Mouse (Mus musculus) kidney, embryonic 16.5 days (tissue): Measurements from ENCODE around the gene Eya3. TPM values are rescaled to one million over a fixed set of nuclear protein-coding genes. Genes with fewer than 3 reads are reported as not detected.
"Not testable (repeated sequence)": the region's sequence is repeated elsewhere in the genome, so short reads cannot be mapped to it uniquely, and the experiment has no call there.

Experiments used
- ATAC-seq: fragments of 200-750 bp; cut with Nextera tagmentation; 2 replicates; pipeline ENCODE4 v1.8.0; 2017; ENCODE audit warnings: moderate TSS enrichment; ENCODE audit not compliant: low FRiP score, low TSS enrichment
- H3K27ac ChIP-seq: fragments of 300-500 bp; sonication (generic); 2 replicates; pipeline ENCODE4 v1.5.1; 2014; ENCODE audit warnings: low read length
- H3K27me3 ChIP-seq: fragments of 300-500 bp; sonication (generic); 2 replicates; pipeline ENCODE4 v1.6.1; 2014; ENCODE audit warnings: low read length, control low read depth, mixed read lengths; ENCODE audit not compliant: insufficient read depth
- H3K36me3 ChIP-seq: fragments of 300-500 bp; sonication (generic); 2 replicates; pipeline ENCODE4 v1.6.1; 2014; ENCODE audit warnings: low read length, control low read depth, mixed read lengths; ENCODE audit not compliant: insufficient read depth
- H3K4me1 ChIP-seq: fragments of 300-500 bp; sonication (generic); 2 replicates; pipeline ENCODE4 v1.6.1; 2014; ENCODE audit warnings: low read length, control low read depth, mixed read lengths; ENCODE audit not compliant: insufficient read depth
- H3K4me2 ChIP-seq: fragments of 300-500 bp; sonication (generic); replicated peaks from 2 replicates; pipeline ENCODE4 v1.6.1; 2014; ENCODE audit warnings: low read depth, low read length
- H3K4me3 ChIP-seq: fragments of 300-500 bp; sonication (generic); 2 replicates; pipeline ENCODE4 v1.5.1; 2014; ENCODE audit warnings: mild to moderate bottlenecking, low read length
- H3K9ac ChIP-seq: fragments of 300-500 bp; sonication (generic); replicated peaks from 2 replicates; pipeline ENCODE4 v1.6.1; 2014; ENCODE audit warnings: low read length
- H3K9me3 ChIP-seq: fragments of 300-500 bp; sonication (generic); 2 replicates; pipeline ENCODE4 v1.6.1; 2016; ENCODE audit warnings: low read length, control low read depth
- WGBS: fragments of 180-500 bp; shearing (Covaris S2); extraction: QIAGEN DNeasy Blood & Tissue Kit; methylation state at CpG from one replicate; pipeline ENCODE4 v1.1.7; 2014; 5-methylcytosine and 5-hydroxymethylcytosine counted together
- polyA plus RNA-seq: library from polyadenylated mRNA; unstranded; fragments of >200 nt; fragmentation: Nextera tagmentation; extraction: Ambion mirVana; gene quantifications from 2 replicates; pipeline ENCODE4 v1.2.1, GENCODE M21; 2015

The Eya3 gene
- polyA plus RNA-seq, 1 experiment from 2014 or later, result 29.2 TPM

DNA sequence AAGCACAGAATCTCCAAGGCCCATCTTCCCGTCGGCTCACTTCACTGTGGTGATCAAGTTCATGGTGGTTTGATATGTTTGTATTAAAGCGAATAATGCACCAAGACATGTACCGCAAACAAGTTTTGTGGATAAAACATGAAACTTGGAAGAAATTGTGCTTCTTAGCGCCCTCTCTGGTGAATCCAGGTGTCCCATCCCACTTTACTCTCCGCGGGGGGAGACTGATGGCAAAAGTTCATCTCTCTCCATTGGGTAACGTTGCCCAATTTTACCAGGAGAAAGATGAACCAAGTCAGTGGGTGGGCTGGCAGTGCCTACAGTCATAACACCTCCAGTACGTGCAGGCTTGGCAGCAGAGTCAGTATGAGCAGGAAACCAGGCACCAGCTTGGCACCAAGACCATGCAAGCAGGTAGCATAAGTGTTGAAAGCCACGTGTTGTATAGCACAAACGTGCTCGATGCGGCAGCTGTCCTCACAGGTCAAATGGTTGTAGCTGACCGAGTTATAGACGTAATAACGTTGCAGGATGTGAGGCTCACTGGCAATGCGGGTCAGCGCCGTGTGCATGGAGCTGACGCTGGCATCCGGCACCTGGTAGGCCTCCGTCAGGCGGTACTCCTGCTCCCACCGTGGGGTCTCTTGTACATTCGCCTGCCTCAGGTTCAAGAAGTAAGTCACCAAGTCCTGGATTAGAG is 94.4 kb downstream of the Eya3 start:
- no peaks in the 10 kb centered on the region for H3K9me3 ChIP-seq
- H3K4me2 ChIP-seq, result no peak overlapping the region
- H3K36me3 ChIP-seq, result no peaks in the 10 kb centered on the region
- ATAC-seq, result no peak
- no peak overlapping the region for H3K9ac ChIP-seq
- H3K27me3 ChIP-seq, result no peaks in the 10 kb centered on the region
- peaks cover 8% of the 10 kb centered on the region; the same call in 1 of the 2 replicates for H3K4me1 ChIP-seq
- H3K4me3 ChIP-seq, result no peak overlapping the region
- 94% methylated on average over 25 of the region's 25 CpGs for WGBS
- no peak overlapping the region for H3K27ac ChIP-seq

GRCm38 (mm10) chr4:132734766-132735165 is 96.0 kb downstream of the Eya3 start:
- Histone ChIP-seq H3K4me1 (peaks cover 8% of the 10 kb centered on the region; the same call in 1 of the 2 replicates), H3K4me3 (no peak overlapping the region), H3K9me3 (no peaks in the 10 kb centered on the region), H3K9ac (no peak overlapping the region), H3K4me2 (no peak overlapping the region), H3K27ac (no peak overlapping the region), H3K36me3 (no peaks in the 10 kb centered on the region), H3K27me3 (no peaks in the 10 kb centered on the region)
- no peak for ATAC-seq
- WGBS, result 98% methylated on average over 2 of the region's 2 CpGs

- H3K27ac ChIP-seq, result no peak overlapping the region
- H3K4me3 ChIP-seq, result no peak overlapping the region
- H3K36me3 ChIP-seq, result no peaks in the 10 kb centered on the region
- no peak for ATAC-seq
- 83% methylated on average over 2 of the region's 2 CpGs for WGBS
- H3K4me2 ChIP-seq, result no peak overlapping the region
- H3K4me1 ChIP-seq, result peaks cover 8% of the 10 kb centered on the region; the same call in 1 of the 2 replicates
- no peak overlapping the region for H3K9ac ChIP-seq
- no peaks in the 10 kb centered on the region for H3K27me3 ChIP-seq
- H3K9me3 ChIP-seq, result no peaks in the 10 kb centered on the region
Measured at GRCm38 (mm10) chr4:132735389-132735788, 96.6 kb downstream of the Eya3 start.

GRCm38 (mm10) chr4:132735894-132736293 is 97.1 kb downstream of the Eya3 start:
- WGBS, result 66% methylated on average over 3 of the region's 3 CpGs

GRCm38 (mm10) chr4:132737154-132737553 is 98.4 kb downstream of the Eya3 start:
- H3K36me3 ChIP-seq, H3K9me3 ChIP-seq, ATAC-seq, H3K4me3 ChIP-seq, H3K4me2 ChIP-seq, H3K27ac ChIP-seq, H3K4me1 ChIP-seq, H3K27me3 ChIP-seq, H3K9ac ChIP-seq: not testable (repeated sequence)
- 93% methylated on average over 9 of the region's 9 CpGs for WGBS

More at GRCm38 (mm10) chr4:132735894-132736293, 97.1 kb downstream of the Eya3 start:
- H3K4me1 ChIP-seq, result peaks cover 8% of the 10 kb centered on the region; the same call in 1 of the 2 replicates
- no peaks in the 10 kb centered on the region for H3K36me3 ChIP-seq
- no peak for ATAC-seq
- no peaks in the 10 kb centered on the region for H3K9me3 ChIP-seq
- no peak overlapping the region for H3K9ac ChIP-seq
- no peak overlapping the region for H3K4me2 ChIP-seq
- H3K27ac ChIP-seq, result no peak overlapping the region
- H3K4me3 ChIP-seq, result no peak overlapping the region
- H3K27me3 ChIP-seq, result no peaks in the 10 kb centered on the region

DNA sequence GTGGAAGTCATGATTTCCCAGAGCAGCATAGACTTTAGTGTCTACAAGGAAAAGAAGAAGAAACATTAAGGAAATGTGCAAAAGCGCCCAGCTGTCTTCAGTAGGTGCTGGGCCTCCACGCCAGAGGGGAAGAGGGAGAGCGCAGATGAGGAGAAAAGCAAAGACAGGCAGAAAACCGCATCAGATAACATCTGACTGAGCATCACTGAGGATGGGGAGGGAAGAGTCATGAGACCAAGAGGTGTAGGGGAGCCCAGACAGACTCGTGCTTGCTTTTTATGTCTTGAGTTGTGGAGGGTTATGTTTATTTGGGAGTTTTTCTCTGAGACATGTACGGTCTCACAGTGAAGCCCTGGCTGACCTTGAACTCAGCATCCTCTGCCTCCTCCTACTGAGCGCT is 102.7 kb downstream of the Eya3 start:
- ATAC-seq, result no peak
- no peaks in the 10 kb centered on the region for H3K36me3 ChIP-seq
- H3K9me3 ChIP-seq, result no peaks in the 10 kb centered on the region
- no peak overlapping the region for H3K4me2 ChIP-seq
- WGBS, result 89% methylated on average over 7 of the region's 7 CpGs
- no peaks in the 10 kb centered on the region for H3K4me1 ChIP-seq
- no peak overlapping the region for H3K4me3 ChIP-seq
- no peak overlapping the region for H3K27ac ChIP-seq
- H3K27me3 ChIP-seq, result no peaks in the 10 kb centered on the region
- no peak overlapping the region for H3K9ac ChIP-seq

DNA sequence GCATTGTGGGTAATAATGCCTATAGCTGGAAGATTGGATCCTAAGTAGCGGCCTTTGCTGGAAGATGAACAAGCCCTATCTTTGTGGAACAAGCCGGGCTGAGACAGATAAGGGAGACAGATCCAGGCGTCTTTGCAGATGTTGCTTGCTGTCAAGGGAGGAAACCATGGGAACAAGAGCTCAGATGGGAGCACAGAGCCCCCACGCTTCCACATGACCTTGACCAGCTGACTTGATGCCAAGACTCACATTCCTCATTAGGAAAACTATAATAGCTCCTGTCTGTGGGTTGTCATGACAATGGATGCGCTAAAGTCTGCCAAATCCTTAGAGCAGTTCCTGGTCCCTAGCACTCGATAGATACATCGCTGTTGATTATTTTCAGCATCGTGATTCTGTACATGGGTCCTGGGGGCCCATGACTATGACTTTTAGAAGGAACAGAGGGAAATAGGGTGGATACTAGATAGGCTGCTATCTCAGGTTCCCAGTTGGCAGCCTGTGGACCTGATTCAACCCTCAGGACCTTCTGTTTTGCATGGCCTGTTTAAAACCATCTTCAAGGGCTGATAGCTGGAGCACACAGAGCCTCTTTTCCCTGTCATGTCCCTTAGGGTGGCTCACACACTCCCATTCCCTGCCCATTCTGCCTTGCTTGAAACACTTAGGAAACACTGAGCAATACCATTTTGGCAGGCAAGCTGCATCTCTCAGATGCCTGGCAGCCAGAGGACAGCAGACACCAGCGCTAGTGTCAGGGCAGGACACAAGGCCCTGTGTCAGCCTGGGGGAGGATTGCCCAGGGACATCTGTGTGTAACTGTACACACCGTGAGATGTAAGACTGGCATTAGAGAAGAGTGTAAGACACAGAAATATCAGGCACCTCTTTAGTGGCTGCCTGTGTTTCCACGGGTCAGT is 105.5 kb downstream of the Eya3 start:
- Histone ChIP-seq H3K4me3 (no peak overlapping the region), H3K36me3 (no peaks in the 10 kb centered on the region), H3K4me2 (no peak overlapping the region), H3K27me3 (no peaks in the 10 kb centered on the region), H3K4me1 (no peaks in the 10 kb centered on the region), H3K9ac (no peak overlapping the region), H3K9me3 (no peaks in the 10 kb centered on the region), H3K27ac (no peak overlapping the region)
- WGBS, result 68% methylated on average over 11 of the region's 11 CpGs
- ATAC-seq, result no peak

DNA sequence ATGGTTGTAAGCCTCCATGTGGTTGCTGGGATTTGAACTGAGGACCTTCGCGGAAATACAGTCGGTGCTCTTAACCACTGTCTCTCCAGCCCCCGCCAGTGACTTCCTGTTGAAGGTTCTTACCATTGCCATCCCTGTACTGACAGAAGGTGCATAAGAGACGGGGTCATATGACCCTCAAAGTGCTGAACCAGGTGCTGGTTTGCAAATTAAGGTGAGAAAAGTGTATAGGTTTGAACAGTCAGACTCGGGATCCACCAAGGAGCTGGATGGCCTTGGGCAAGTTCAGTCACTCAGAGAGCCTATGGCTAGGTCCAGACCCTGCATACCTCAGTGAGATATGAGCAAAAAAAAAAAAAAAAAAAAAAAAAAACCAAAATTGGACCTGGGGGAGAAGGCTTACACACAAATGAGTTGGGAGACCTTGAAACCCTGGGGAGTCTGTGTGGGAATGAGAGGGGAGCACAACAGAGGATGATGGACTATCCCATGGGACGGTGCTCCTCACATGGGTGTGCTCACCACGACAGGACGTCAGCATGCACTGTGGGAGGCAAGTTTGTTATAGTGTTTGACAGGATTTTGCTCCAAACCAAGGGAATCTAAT is 108.2 kb downstream of the Eya3 start:
- Histone ChIP-seq H3K4me1 (no peaks in the 10 kb centered on the region), H3K4me3 (no peak overlapping the region), H3K27me3 (no peaks in the 10 kb centered on the region), H3K9ac (no peak overlapping the region), H3K27ac (no peak overlapping the region), H3K9me3 (no peaks in the 10 kb centered on the region), H3K4me2 (no peak overlapping the region), H3K36me3 (no peaks in the 10 kb centered on the region)
- ATAC-seq, result no peak
- 82% methylated on average over 9 of the region's 9 CpGs for WGBS

- no peaks in the 10 kb centered on the region for H3K9me3 ChIP-seq
- no peaks in the 10 kb centered on the region for H3K36me3 ChIP-seq
- ATAC-seq, result 0 out of 2 replicates have a peak, but pooled peaks have one; percentile 15
- peak overlapping the region; percentile 19 for H3K4me2 ChIP-seq
- H3K27me3 ChIP-seq, result no peaks in the 10 kb centered on the region
- no peak overlapping the region for H3K9ac ChIP-seq
- H3K4me3 ChIP-seq, result no peak overlapping the region
- H3K4me1 ChIP-seq, result no peaks in the 10 kb centered on the region
- H3K27ac ChIP-seq, result peak overlapping the region; percentile 62
- 49% methylated on average over 9 of the region's 9 CpGs for WGBS
Measured at GRCm38 (mm10) chr4:132747664-132748259, 109.0 kb downstream of the Eya3 start.
